Mouse (Mus musculus) lung, postnatal 0 days (tissue): ENCODE results near the gene Bptf.

Source experiments
- CTCF ChIP-seq: IDR thresholded peaks from 2 replicates; pipeline ENCODE4 v1.5.1; 2016; ENCODE audit warnings: antibody characterized with exemption, mild to moderate bottlenecking
- EP300 ChIP-seq: IDR thresholded peaks from 2 replicates; pipeline ENCODE4 v1.6.1; 2016; ENCODE audit warnings: antibody characterized with exemption, mild to moderate bottlenecking, control low read depth

DNA sequence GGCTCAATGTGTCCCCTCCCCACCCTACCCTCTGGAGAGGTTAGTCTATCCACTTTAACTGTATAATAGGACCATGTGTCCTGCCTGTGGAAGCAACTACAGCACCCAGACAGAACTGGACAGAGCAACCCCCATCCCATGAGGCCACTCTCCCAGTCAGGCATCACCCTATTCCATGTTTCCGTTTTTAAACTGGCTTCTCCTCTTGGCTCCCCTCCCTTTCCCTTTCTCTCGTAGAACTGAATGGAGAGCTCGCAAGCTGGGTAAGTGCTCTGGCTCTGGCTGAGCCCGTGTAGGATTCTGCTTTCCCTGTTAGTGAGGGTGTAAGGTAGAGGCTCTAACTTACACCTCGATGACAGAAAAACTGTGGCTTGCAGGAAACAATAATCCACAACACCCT, 48.4 kb downstream of the Bptf start:
- TF ChIP-seq CTCF (no peak), EP300 (no peak)
